Mouse (Mus musculus) heart, embryonic 14.5 days (tissue): ENCODE results near the gene S100a9. TPM values are rescaled to one million over a fixed set of nuclear protein-coding genes. Genes with fewer than 3 reads are reported as not detected.

Source experiments
- ATAC-seq: fragments of 200-750 bp; cut with Nextera tagmentation; 2 replicates; pipeline ENCODE4 v1.8.0; 2017; ENCODE audit warnings: low read depth, moderate TSS enrichment; ENCODE audit not compliant: insufficient number of reproducible peaks, insufficient read depth, low FRiP score
- H3K27ac ChIP-seq, 2 experiments: fragments of 200-500 bp in 1 of 2; fragments of 300-500 bp in 1 of 2; sonication (generic) in 1 of 2; replicated peaks in 1 of 2; 2 replicates each; pipeline ENCODE4 v1.5.1; 2012 to 2014; ENCODE audit warnings: low read depth in 2 of 2, low read length in 2 of 2, control low read depth in 1 of 2, mild to moderate bottlenecking in 1 of 2, mixed read lengths in 1 of 2; ENCODE audit not compliant: control insufficient read depth in 1 of 2, insufficient read depth in 1 of 2
- H3K27me3 ChIP-seq: fragments of 300-500 bp; sonication (generic); 2 replicates; pipeline ENCODE4 v1.6.1; 2014; ENCODE audit warnings: mild to moderate bottlenecking, low read length, control low read depth; ENCODE audit not compliant: control insufficient read depth, insufficient read depth
- H3K36me3 ChIP-seq: fragments of 300-500 bp; sonication (generic); 2 replicates; pipeline ENCODE4 v1.6.1; 2014; ENCODE audit warnings: mild to moderate bottlenecking, control low read depth, low read length, mixed read lengths; ENCODE audit not compliant: control insufficient read depth, insufficient read depth
- H3K4me1 ChIP-seq, 2 experiments: fragments of 200-500 bp in 1 of 2; fragments of 300-500 bp in 1 of 2; sonication (generic) in 1 of 2; 2 replicates each; pipeline ENCODE4 v1.6.1; 2012 to 2014; ENCODE audit warnings: low read length in 2 of 2, control low read depth in 1 of 2, mixed read lengths in 1 of 2; ENCODE audit not compliant: control insufficient read depth in 2 of 2, insufficient read depth in 2 of 2
- H3K4me2 ChIP-seq: fragments of 300-500 bp; sonication (generic); 2 replicates; pipeline ENCODE4 v1.6.1; 2014; ENCODE audit warnings: mild to moderate bottlenecking, low read length
- H3K4me3 ChIP-seq, 2 experiments: fragments of 200-500 bp in 1 of 2; fragments of 300-500 bp in 1 of 2; sonication (generic) in 1 of 2; 2 replicates each; pipeline ENCODE4 v1.5.1; 2012 to 2014; ENCODE audit warnings: low read length in 2 of 2, mild to moderate bottlenecking in 2 of 2, control low read depth in 1 of 2, low read depth in 1 of 2, moderate library complexity in 1 of 2; ENCODE audit not compliant: control insufficient read depth in 1 of 2, insufficient read depth in 1 of 2
- H3K9ac ChIP-seq: fragments of 300-500 bp; sonication (generic); 2 replicates; pipeline ENCODE4 v1.6.1; 2014; ENCODE audit warnings: mild to moderate bottlenecking, low read length
- H3K9me3 ChIP-seq: fragments of 300-500 bp; sonication (generic); 2 replicates; pipeline ENCODE4 v1.6.1; 2016; ENCODE audit warnings: low read length, control low read depth; ENCODE audit not compliant: control insufficient read depth
- WGBS: fragments of 180-500 bp; shearing (Covaris S2); extraction: QIAGEN DNeasy Blood & Tissue Kit; methylation state at CpG from one replicate; pipeline ENCODE4 v1.1.7; 2014; 5-methylcytosine and 5-hydroxymethylcytosine counted together
- polyA plus RNA-seq: library from polyadenylated mRNA; unstranded; fragments of >200 nt; fragmentation: Nextera tagmentation; extraction: Ambion mirVana; gene quantifications from 2 replicates; pipeline ENCODE4 v1.2.1, GENCODE M21; 2014

Gene S100a9
- polyA plus RNA-seq: 2.7 and 11.4 TPM in 2 replicates

DNA sequence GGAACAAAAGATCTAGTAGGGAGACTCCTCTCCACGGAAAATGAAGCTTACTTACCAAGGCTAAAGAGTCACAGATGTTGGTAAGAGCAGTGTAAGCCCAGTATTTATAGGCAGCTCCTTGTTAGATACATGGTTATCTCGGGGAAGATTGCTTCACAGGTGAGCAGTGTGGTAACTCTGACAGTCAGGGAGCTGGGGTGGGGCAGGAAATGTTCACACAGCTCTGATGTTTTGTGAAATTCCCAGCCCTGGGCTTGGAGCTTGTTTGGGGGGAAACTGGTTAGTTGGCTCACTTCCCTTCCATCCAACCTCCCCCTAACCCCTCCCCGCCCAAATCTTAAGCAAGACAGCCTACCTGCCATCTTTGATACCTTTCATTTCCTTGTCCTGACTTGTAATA is at the start of gene S100a9:
Gene S100a9, minus strand, starts transcription at position 109 of the 400 bp plus-strand sequence.
- Histone ChIP-seq H3K4me3 (no peak within 1 kb of the TSS), H3K27ac (no peak within 1 kb of the TSS), H3K9me3 (no peaks in the 10 kb centered on the region), H3K9ac (no peak within 1 kb of the TSS), H3K4me1 (no peaks in the 10 kb centered on the region), H3K4me2 (no peak within 1 kb of the TSS), H3K36me3 (no peaks in the 10 kb centered on the region), H3K27me3 (no peaks in the 10 kb centered on the region)
- WGBS: 55% methylated on average over 3 of the region's 3 CpGs
- ATAC-seq: no peak

DNA sequence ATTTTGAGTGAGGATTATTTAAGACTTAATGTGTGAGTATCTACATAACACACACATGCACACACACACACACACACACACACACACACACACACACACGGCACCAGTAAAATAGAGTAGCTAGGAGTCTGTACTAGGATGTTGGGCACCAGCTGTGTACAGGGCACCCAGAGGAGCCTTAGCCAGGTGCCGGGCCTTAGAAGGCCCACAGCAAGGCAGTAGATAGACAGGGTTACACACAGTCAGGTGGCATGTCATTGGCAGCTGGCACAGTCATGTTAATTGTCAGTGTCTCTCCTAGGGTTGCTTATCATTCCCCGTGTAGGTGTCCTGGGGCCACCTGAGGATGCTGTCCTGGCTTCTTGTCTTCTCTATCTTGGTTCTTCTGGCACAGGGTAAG is 31.1 kb upstream of the S100a9 start, which contains the start of gene Pglyrp4:
Gene Pglyrp4, plus strand, starts transcription at position 301 of the 400 bp plus-strand sequence.
- Histone ChIP-seq H3K27ac (no peak within 1 kb of the TSS), H3K4me1 (no peaks in the 10 kb centered on the region), H3K4me2 (no peak within 1 kb of the TSS), H3K9me3 (no peaks in the 10 kb centered on the region), H3K36me3 (no peaks in the 10 kb centered on the region), H3K27me3 (no peaks in the 10 kb centered on the region), H3K4me3 (no peak within 1 kb of the TSS), H3K9ac (no peak within 1 kb of the TSS)
- ATAC-seq: no peak
- 78% methylated on average over 3 of the region's 3 CpGs for WGBS

DNA sequence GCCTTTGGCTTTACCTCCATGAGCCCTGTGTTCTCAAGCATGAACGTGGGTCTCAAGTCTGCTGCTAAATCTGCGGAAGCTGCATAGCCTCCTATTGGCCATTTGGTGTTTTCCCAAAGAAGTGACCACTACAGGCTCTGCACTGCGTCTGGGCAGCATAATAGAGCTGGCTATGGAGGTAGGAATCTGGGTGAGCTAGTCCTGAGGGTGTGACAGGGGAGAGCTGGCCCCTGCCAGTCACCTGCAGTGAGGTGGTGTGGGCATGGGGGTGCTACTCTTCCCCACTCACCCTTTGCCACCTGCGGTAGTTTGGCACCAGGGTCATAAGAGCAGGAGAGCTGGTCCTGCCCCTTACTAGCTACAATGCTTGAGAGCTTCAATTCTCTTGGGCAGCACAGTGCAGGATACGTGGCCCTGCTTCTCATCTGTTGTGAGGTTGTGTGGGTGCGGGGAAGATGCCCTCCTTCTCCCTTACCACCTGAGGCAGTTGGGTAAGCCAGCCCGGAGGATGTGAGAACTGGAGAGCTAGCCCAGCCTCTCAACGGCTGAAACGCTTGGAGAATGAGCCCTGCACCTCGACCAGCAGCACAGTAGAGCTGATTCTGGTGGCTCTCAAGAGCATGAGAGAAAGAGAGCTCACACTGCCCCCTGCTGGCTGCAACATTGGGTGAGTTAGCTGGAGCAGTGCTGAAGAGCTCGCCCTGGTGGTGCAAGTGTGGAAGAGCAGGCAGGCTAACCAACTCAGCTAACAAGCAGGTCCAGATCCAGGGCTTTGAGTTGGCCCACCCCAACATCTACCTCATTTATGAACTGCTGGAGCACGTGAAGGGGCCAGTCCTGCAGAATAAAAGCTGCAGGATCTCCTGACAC is 14.3 kb upstream of the S100a9 start:
- no peaks in the 10 kb centered on the region for H3K36me3 ChIP-seq
- no peak overlapping the region for H3K4me2 ChIP-seq
- ATAC-seq: peak; percentile 21; the same call in 1 of the 2 replicates
- no peak overlapping the region for H3K9ac ChIP-seq
- no peak overlapping the region for H3K4me3 ChIP-seq
- no peaks in the 10 kb centered on the region for H3K4me1 ChIP-seq
- H3K9me3 ChIP-seq: no peaks in the 10 kb centered on the region
- 42% methylated on average over 12 of the region's 12 CpGs for WGBS
- no peaks in the 10 kb centered on the region for H3K27me3 ChIP-seq
- H3K27ac ChIP-seq: no peak overlapping the region

DNA sequence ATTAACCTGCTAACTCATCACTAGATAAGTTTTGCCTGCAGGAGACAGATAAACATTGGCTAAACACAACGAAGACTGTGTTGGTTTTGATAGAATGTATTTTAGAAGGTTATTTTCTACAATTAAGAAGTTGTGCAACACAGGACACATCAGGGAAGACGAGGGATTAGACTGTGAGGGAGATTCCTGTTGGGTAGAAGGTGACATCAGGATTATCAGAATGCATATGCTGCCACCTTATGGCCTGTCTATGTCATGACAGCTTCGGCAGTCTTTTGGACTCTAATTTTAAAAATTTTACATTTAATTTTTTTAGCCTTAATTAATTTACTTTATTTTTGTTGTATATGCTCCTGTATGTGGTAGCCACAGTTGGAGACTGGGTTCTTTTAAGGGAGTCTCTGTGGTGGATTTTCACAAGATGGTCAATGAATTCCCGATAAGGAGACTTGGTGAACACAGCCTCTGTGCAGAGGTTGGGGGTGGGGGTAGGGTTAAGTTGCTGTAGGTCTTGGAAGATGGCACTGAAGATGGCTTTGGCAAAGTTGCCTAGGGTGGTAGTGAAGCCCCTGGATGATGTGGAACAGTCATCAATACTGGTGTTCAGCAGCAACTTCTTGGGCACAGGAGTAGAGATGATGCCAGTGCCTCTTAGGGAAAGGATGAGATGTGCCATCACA is 13.1 kb upstream of the S100a9 start:
- no peak for ATAC-seq
- no peak overlapping the region for H3K4me3 ChIP-seq
- H3K4me1 ChIP-seq: no peaks in the 10 kb centered on the region
- H3K9ac ChIP-seq: no peak overlapping the region
- H3K36me3 ChIP-seq: no peaks in the 10 kb centered on the region
- no peaks in the 10 kb centered on the region for H3K27me3 ChIP-seq
- 18% methylated on average over 4 of the region's 4 CpGs for WGBS
- no peak overlapping the region for H3K4me2 ChIP-seq
- H3K9me3 ChIP-seq: no peaks in the 10 kb centered on the region
- no peak overlapping the region for H3K27ac ChIP-seq

DNA sequence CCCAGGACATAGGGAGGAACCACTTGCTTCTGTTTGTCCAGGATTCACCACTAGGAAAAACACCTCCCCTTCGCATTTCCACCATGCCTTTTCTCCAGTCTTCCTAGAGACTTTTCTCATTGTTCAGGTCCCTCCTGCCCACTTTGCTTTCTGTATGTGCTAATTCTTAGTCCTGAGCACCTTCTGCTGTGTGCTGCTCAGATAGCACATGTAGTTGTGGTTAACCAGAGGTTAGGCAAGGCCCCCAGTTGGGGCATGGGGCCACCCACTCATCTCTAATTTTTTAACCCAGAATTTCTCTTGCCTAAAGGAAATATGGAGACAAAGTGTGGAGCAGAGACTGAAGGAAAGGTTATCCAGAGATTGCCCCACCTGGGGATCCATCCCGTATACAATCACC is 6.7 kb upstream of the S100a9 start:
- 72% methylated on average over 2 of the region's 2 CpGs for WGBS
- no peak for ATAC-seq
- no peak overlapping the region for H3K4me3 ChIP-seq
- no peak overlapping the region for H3K9ac ChIP-seq
- H3K4me1 ChIP-seq: no peaks in the 10 kb centered on the region
- H3K4me2 ChIP-seq: no peak overlapping the region
- H3K9me3 ChIP-seq: no peaks in the 10 kb centered on the region
- H3K27ac ChIP-seq: no peak overlapping the region
- no peaks in the 10 kb centered on the region for H3K36me3 ChIP-seq
- no peaks in the 10 kb centered on the region for H3K27me3 ChIP-seq

DNA sequence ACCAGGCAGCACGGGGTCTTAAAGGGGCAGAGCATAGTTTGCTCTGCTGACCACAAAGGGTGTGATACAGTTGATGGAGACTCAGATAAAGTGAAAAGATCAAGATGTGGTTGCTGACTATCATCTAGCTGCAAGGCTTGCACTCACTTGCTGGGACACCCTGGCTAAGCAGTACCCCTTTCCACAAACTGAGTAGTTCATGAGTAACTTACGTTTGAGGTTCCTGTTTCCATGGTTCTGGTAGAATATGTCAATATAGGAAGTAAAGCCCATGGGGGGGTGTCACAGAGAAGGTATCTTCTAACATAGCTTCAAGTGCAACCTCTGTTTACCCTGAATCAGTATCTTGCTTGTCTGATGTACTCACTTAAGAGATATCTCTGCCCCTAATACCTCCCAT is 2.0 kb downstream of the S100a9 start:
- no peak overlapping the region for H3K27ac ChIP-seq
- no peak overlapping the region for H3K4me3 ChIP-seq
- no peaks in the 10 kb centered on the region for H3K9me3 ChIP-seq
- H3K4me1 ChIP-seq: no peaks in the 10 kb centered on the region
- WGBS: 69% methylated on average over 2 of the region's 2 CpGs
- H3K27me3 ChIP-seq: no peaks in the 10 kb centered on the region
- no peak for ATAC-seq
- no peak overlapping the region for H3K9ac ChIP-seq
- H3K36me3 ChIP-seq: no peaks in the 10 kb centered on the region
- no peak overlapping the region for H3K4me2 ChIP-seq

DNA sequence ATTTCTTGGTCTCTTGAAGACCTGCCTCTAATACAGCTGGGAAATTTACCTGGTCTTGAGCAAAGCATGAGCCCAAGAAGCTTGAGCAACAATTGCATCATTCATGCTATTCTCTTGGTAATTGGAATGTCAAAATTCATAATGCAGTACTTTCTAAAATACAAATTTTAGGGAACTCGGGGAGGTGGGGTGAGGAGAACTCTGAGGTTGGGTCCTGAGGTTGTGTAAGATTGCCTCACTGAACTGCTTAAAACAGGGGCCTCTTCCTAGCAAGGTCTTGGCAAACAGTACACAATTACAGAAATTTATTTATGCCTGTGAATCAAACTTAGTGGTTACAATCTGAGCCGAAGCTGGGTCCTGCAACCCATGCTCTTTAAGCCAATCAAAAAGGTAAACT is 8.7 kb downstream of the S100a9 start:
- no peak for ATAC-seq
- no peak overlapping the region for H3K4me2 ChIP-seq
- no peaks in the 10 kb centered on the region for H3K4me1 ChIP-seq
- no peaks in the 10 kb centered on the region for H3K36me3 ChIP-seq
- 71% methylated on average over 2 of the region's 2 CpGs for whole genome bisulfite sequencing
- no peaks in the 10 kb centered on the region for H3K27me3 ChIP-seq
- no peak overlapping the region for H3K4me3 ChIP-seq
- no peaks in the 10 kb centered on the region for H3K9me3 ChIP-seq
- H3K27ac ChIP-seq: no peak overlapping the region
- no peak overlapping the region for H3K9ac ChIP-seq
